Mouse (Mus musculus): Measurements from ENCODE around the gene Cnn2. TPM values are rescaled to one million over a fixed set of nuclear protein-coding genes. Genes with fewer than 3 reads are reported as not detected.

Gene Cnn2
- polyA plus RNA-seq, 1 experiment from 2014 or later, result 115 TPM

DNA sequence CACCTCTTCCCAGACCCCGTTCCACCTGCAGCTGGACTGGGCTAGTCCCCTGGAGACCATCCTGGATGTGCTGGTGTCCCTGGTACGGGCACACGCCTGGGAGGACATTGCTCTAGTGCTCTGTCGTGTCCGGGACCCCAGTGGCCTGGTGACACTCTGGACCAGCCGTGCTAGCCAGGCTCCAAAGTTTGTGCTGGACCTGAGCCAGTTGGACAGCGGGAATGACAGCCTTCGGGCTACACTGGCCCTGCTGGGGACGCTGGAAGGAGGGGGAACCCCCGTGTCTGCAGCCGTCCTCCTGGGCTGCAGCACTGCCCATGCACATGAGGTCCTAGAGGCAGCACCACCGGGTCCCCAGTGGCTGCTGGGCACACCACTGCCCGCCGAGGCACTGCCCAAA, 15.6 kb upstream of the Cnn2 start:
- no peak overlapping the region for H3K9ac ChIP-seq
- H3K27ac ChIP-seq, result no peak overlapping the region
- H3K4me1 ChIP-seq, result peaks cover 8% of the 10 kb centered on the region
- peaks cover 47% of the 10 kb centered on the region for H3K27me3 ChIP-seq
- no peaks in the 10 kb centered on the region for H3K9me3 ChIP-seq
- no peak overlapping the region for H3K4me3 ChIP-seq (replicated peaks)
- peaks cover 43% of the 10 kb centered on the region for H3K36me3 ChIP-seq (replicated peaks)
- ATAC-seq (ENCODE audit: low FRiP score), result no peak
- H3K4me2 ChIP-seq, result no peak overlapping the region
- WGBS, result 65% methylated on average over 14 of the region's 14 CpGs

DNA sequence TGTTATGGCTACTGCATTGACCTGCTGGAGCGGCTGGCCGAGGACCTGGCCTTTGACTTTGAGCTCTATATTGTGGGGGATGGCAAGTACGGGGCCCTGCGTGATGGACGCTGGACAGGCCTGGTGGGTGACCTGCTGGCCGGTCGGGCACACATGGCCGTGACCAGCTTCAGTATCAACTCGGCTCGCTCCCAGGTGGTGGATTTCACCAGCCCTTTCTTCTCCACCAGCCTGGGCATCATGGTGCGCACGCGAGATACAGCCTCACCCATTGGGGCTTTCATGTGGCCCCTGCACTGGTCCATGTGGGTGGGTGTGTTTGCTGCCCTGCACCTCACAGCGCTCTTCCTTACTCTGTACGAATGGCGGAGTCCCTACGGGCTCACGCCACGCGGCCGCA, 14.3 kb upstream of the Cnn2 start:
- no peak overlapping the region for H3K27ac ChIP-seq
- 91% methylated on average over 21 of the region's 21 CpGs for WGBS
- ATAC-seq (ENCODE audit: low FRiP score), result no peak
- no peak overlapping the region for H3K4me2 ChIP-seq
- H3K9me3 ChIP-seq, result no peaks in the 10 kb centered on the region
- H3K27me3 ChIP-seq, result peaks cover 47% of the 10 kb centered on the region
- H3K9ac ChIP-seq, result no peak overlapping the region
- H3K4me3 ChIP-seq (replicated peaks), result no peak overlapping the region; the same call in 1 of the 2 replicates
- H3K4me1 ChIP-seq, result peaks cover 8% of the 10 kb centered on the region
- H3K36me3 ChIP-seq (replicated peaks), result peaks cover 48% of the 10 kb centered on the region

DNA sequence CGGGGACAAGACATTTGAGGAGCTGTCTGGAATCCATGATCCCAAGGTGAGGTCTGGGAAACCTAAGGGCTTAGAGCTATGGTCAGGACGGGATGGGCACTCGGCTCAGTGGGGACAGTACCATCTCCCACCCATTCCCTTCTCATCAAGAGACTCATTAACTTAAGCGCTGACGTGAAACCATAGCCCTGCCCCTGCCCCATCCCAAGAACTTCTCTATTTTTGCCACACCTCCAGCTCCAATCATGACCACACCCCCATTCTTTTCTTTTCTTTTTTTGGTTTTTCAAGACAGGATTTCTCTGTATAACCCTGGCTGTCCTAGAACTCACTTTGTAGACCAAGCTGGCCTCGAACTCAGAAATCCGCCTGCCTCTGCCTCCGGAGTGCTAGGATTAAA, 13.7 kb upstream of the Cnn2 start:
- H3K4me3 ChIP-seq (replicated peaks), result no peak overlapping the region
- no peak for ATAC-seq (ENCODE audit: low FRiP score)
- H3K27me3 ChIP-seq, result peaks cover 41% of the 10 kb centered on the region
- peaks cover 8% of the 10 kb centered on the region for H3K4me1 ChIP-seq
- 89% methylated on average over 8 of the region's 8 CpGs for WGBS
- no peaks in the 10 kb centered on the region for H3K9me3 ChIP-seq
- H3K36me3 ChIP-seq (replicated peaks), result peaks cover 54% of the 10 kb centered on the region
- H3K4me2 ChIP-seq, result no peak overlapping the region
- no peak overlapping the region for H3K27ac ChIP-seq
- H3K9ac ChIP-seq, result no peak overlapping the region

DNA sequence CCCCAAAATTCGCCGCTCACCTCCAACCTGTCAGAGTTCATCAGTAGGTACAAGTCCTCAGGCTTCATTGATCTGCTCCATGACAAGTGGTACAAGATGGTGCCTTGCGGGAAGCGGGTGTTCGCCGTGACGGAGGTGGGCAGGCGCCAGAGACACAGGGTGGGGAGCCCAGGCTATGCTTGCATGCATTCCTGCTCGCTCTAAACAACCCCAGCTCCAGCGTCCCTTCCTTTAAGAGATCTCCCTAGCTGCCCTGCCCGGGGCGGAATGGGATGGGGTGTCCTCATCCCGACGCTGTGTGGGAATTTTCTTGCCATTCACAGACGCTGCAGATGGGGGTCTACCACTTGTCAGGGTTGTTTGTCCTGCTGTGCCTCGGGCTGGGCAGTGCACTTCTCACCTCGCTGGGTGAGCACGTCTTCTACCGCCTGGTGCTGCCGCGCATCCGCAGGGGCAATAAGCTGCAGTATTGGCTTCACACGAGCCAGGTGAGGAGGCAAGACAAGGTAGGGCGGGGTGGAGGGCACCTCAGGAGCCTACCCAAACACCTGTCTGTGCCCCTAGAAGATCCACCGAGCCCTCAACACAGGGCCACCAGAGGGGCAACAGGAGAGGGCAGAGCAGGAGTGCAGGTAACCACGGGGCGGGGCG, 12.2 kb upstream of the Cnn2 start:
- Histone ChIP-seq H3K9me3 (no peaks in the 10 kb centered on the region), H3K9ac (no peak overlapping the region), H3K36me3 (replicated peaks) (peaks cover 60% of the 10 kb centered on the region), H3K27me3 (peaks cover 26% of the 10 kb centered on the region), H3K27ac (no peak overlapping the region), H3K4me1 (peaks cover 11% of the 10 kb centered on the region), H3K4me3 (replicated peaks) (no peak overlapping the region), H3K4me2 (no peak overlapping the region)
- 88% methylated on average over 28 of the region's 28 CpGs for WGBS
- ATAC-seq (ENCODE audit: low FRiP score), result no peak

DNA sequence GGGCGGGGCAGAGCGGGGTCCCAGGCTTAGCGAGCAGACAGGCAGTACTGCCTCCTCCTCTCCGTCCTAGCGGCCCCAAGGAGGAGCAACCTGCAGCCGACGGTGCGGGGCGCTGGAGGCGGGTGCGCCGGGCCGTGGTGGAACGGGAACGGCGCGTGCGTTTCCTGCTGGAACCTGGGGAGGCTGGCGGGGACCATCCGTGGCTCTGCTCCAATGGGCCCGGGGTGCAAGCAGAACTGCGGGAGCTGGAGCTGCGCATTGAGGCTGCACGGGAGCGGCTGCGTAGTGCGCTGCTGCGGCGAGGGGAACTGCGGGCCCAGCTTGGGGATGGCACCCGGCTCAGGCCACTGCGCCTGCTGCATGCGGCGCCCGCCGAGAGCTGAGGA, 11.7 kb upstream of the Cnn2 start:
- no peak overlapping the region for H3K27ac ChIP-seq
- peaks cover 60% of the 10 kb centered on the region for H3K36me3 ChIP-seq (replicated peaks)
- no peak overlapping the region for H3K4me2 ChIP-seq
- no peaks in the 10 kb centered on the region for H3K9me3 ChIP-seq
- H3K4me3 ChIP-seq (replicated peaks), result no peak overlapping the region
- WGBS, result 67% methylated on average over 35 of the region's 36 CpGs
- peaks cover 20% of the 10 kb centered on the region for H3K27me3 ChIP-seq
- ATAC-seq (ENCODE audit: low FRiP score), result no peak
- no peak overlapping the region for H3K9ac ChIP-seq
- H3K4me1 ChIP-seq, result peaks cover 14% of the 10 kb centered on the region

DNA sequence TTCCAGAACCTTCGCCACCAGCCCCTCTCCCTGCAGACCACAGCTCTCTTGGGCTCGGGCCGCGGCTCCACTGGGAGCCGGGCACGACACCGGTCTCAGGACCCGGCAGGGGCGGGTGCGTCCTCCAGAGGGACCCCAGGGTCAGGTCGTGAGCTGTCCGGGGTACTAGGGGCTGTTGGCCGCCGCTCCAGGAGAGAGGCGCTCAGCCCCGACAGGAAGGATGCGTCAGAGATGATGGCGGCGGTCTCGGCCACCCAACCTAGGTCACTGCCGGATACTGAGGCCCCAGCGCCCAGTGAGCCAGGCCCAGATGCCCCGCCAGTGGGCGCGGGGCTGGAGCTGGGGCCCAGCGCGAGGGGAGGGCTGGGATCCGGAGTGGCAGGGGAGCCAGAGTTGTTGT, 11.1 kb upstream of the Cnn2 start:
- H3K4me2 ChIP-seq, result no peak overlapping the region
- H3K9me3 ChIP-seq, result no peaks in the 10 kb centered on the region
- H3K27me3 ChIP-seq, result peaks cover 14% of the 10 kb centered on the region
- H3K4me3 ChIP-seq (replicated peaks), result 0 out of 2 replicates have a peak overlapping the region, but pooled peaks have one; percentile 1
- ATAC-seq (ENCODE audit: low FRiP score), result no peak
- H3K27ac ChIP-seq, result no peak overlapping the region
- H3K36me3 ChIP-seq (replicated peaks), result peaks cover 60% of the 10 kb centered on the region
- H3K9ac ChIP-seq, result peak overlapping the region; percentile 12; the same call in 1 of the 2 replicates
- 81% methylated on average over 28 of the region's 28 CpGs for WGBS
- H3K4me1 ChIP-seq, result peaks cover 17% of the 10 kb centered on the region

DNA sequence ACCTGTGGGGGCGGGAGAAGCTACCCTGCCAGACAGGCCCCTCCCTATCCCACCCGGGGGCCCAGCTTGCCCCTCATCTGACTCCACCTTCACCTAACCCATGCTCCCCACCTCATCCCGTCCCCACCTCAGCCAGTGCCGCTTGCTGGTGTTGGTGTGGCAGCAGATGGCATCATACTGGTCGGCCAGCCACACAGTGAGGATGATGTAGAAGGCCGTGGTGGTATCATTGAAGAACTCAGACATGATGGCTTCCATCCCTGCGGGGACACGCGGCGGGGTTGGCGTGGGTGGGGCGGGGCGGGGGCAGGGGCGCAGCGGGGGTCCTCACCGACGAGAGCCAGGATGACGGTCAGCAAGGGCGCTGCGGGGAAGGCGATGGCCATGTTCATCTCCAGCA, 10.3 kb upstream of the Cnn2 start:
- H3K9me3 ChIP-seq, result no peaks in the 10 kb centered on the region
- H3K9ac ChIP-seq, result no peak overlapping the region
- H3K36me3 ChIP-seq (replicated peaks), result peaks cover 60% of the 10 kb centered on the region
- no peak overlapping the region for H3K4me2 ChIP-seq
- H3K27me3 ChIP-seq, result peaks cover 7% of the 10 kb centered on the region; the same call in 1 of the 2 replicates
- ATAC-seq (ENCODE audit: low FRiP score), result no peak
- H3K27ac ChIP-seq, result no peak overlapping the region
- no peak overlapping the region for H3K4me3 ChIP-seq (replicated peaks)
- 94% methylated on average over 21 of the region's 21 CpGs for WGBS
- H3K4me1 ChIP-seq, result peaks cover 24% of the 10 kb centered on the region

DNA sequence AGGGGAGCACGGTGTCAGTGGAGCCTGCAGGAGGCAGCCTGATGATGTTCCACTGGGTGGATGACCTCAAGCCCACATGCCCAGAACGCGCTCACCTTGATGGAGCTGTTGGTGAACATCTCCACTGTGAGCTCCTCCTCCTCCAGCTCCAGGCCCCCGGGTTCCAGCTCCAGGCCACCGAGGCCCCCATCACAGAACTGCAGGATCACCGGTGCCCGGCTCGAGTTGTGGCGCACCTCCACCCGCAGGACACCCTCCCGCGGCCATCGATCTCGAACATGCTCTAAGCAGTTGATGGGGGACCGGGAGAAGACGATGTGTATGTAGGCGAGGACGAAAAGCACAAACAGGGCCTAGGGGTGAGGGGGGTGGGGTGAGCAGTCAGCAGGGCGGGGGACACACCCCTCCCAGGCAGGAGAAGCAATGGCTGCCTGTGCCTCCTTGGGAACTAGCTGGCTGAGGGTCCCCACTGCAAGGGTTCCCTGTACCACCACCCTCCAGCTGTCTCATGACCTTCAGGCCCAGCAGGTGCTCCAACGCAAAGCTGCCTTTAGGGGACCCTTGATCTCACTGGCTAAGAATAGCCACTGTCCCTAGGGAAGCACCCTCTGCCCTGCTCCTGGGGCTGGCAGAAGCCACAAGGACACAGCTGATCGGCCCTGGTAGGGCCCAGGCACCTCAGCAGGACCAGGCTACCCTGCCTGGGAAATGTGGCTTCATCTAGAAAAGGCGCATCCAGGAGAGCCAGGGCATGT, 8.8 kb upstream of the Cnn2 start:
- Histone ChIP-seq H3K9ac (no peak overlapping the region), H3K9me3 (no peaks in the 10 kb centered on the region), H3K36me3 (replicated peaks) (peaks cover 54% of the 10 kb centered on the region), H3K4me3 (replicated peaks) (no peak overlapping the region), H3K27me3 (no peaks in the 10 kb centered on the region), H3K27ac (no peak overlapping the region), H3K4me2 (no peak overlapping the region), H3K4me1 (peaks cover 31% of the 10 kb centered on the region)
- WGBS, result 94% methylated on average over 22 of the region's 22 CpGs
- ATAC-seq (ENCODE audit: low FRiP score), result no peak

DNA sequence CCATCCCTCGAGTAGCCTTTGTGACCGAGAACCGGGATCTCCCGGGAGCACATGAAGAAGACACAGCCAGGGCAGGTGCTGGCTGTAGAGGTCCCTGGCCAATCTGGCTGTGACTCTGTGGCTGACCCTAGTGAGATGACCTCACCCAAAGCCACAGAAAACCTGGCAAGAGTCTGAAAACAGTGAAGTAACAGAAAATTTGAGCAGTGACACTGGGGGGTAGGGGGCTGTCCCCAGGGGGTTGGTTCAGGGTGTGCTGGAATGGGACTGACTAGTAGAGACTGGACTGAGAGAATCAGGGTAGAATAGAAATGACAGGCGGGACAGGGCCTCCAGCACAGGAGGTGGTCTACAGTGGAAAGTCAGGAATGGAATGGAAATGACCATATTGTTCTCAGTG, 5.2 kb upstream of the Cnn2 start:
- 79% methylated on average over 5 of the region's 5 CpGs for WGBS
- Histone ChIP-seq H3K9ac (peak overlapping the region; percentile 80), H3K4me1 (peaks cover 55% of the 10 kb centered on the region), H3K36me3 (replicated peaks) (peaks cover 21% of the 10 kb centered on the region), H3K9me3 (no peaks in the 10 kb centered on the region), H3K27me3 (peaks cover 18% of the 10 kb centered on the region), H3K4me2 (peak overlapping the region; percentile 91), H3K27ac (peak overlapping the region; percentile 94; the same call in 1 of the 2 replicates), H3K4me3 (replicated peaks) (peak overlapping the region; percentile 76)
- ATAC-seq (ENCODE audit: low FRiP score), result no peak

DNA sequence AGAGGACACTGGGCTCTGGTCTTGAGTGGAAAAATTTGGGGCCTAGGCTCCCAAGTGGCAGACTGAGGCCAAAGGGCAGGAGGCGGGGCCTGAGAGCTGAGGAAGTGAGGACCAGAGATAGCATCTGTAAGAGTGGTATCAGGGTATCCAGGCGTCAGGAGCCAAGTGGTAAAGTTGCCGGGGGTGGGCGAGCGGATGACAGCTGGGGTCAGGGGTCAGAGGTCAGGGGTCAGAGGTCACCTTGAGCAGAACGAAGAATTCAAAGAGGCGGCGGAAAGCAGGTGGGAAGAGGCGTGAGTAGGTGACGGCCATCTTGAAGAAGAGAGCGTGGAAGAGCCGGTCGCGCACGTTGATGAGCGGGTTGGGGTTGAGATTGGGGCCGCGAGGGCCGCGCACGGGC, 4.7 kb upstream of the Cnn2 start:
- WGBS, result under 1% methylated on average over 15 of the region's 21 CpGs
- Histone ChIP-seq H3K9ac (peak overlapping the region; percentile 80), H3K36me3 (replicated peaks) (peaks cover 16% of the 10 kb centered on the region), H3K4me3 (replicated peaks) (peak overlapping the region; percentile 76), H3K9me3 (no peaks in the 10 kb centered on the region), H3K4me1 (peaks cover 59% of the 10 kb centered on the region), H3K27me3 (peaks cover 22% of the 10 kb centered on the region), H3K4me2 (peak overlapping the region; percentile 91), H3K27ac (peak overlapping the region; percentile 94)
- 0 out of 2 replicates have a peak, but pooled peaks have one; percentile 2 for ATAC-seq (ENCODE audit: low FRiP score)

DNA sequence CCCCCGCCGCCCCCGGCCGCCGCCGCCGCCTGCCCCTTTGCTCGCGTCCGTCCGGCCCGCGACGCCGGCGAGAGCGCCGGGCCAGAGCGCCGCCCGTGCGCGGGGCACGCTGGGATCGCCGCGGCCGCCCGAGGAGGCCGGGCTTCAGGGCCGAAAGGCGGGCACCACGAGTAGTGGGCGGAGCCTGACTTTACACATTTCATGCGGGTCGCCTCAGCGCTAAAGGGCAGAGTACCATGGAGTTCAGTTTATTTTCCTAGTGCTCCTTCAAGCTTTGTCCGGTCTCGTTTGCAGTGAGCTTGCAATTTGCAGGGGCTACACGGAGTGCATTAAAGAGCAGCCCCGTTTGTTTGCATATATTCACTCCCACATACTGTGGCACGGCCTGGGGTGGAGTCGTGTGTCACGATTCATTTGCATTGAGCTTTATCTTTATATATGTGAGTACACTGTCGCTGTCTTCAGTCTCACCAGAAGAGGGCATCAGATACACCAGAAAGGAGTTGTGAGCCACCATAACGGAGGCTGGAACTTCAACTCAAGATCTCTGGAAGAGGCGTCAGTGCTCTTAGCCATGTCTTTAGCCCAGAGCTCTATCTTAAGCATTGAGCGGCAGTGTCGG, 4.1 kb upstream of the Cnn2 start, which contains the start of gene Tmem259:
Gene Tmem259, minus strand, starts transcription at position 136 of the 622 bp plus-strand sequence.
- H3K4me1 ChIP-seq, result peaks cover 62% of the 10 kb centered on the region
- peak within 1 kb of the TSS; percentile 91 for H3K4me2 ChIP-seq
- WGBS, result under 1% methylated on average over 41 of the region's 49 CpGs
- no peaks in the 10 kb centered on the region for H3K9me3 ChIP-seq
- ATAC-seq (ENCODE audit: low FRiP score), result peak; percentile 79
- peak within 1 kb of the TSS; percentile 76 for H3K4me3 ChIP-seq (replicated peaks)
- peaks cover 29% of the 10 kb centered on the region for H3K27me3 ChIP-seq
- peak within 1 kb of the TSS; percentile 94 for H3K27ac ChIP-seq
- H3K9ac ChIP-seq, result peak within 1 kb of the TSS; percentile 80
- H3K36me3 ChIP-seq (replicated peaks), result peaks cover 10% of the 10 kb centered on the region

DNA sequence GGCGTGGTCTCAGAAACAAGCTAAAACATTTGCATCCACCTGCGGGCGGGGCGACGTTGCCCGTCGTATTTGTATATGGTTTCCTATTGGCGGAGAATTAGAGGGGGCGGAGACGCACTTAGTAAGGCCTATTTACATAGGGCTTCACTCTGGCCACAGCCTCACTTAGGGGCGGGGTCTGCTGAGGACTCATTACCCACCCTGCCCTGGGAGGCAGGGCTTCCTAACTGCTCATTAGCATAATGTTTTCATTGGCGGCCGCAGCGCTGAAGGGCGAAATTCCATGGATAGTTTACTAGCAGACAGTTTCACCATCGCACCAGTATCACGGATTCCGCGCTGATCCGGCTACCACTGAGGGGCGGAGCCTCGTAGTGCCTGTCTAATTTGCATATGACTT, 3.5 kb upstream of the Cnn2 start:
- H3K36me3 ChIP-seq (replicated peaks), result 0 out of 2 replicates have a peak, but pooled peaks cover 4% of the 10 kb centered on the region
- peak overlapping the region; percentile 80 for H3K9ac ChIP-seq
- H3K4me2 ChIP-seq, result peak overlapping the region; percentile 91
- H3K4me3 ChIP-seq (replicated peaks), result peak overlapping the region; percentile 76
- H3K27me3 ChIP-seq, result peaks cover 34% of the 10 kb centered on the region
- peaks cover 63% of the 10 kb centered on the region for H3K4me1 ChIP-seq
- H3K27ac ChIP-seq, result peak overlapping the region; percentile 94
- peak; percentile 94 for ATAC-seq (ENCODE audit: low FRiP score)
- WGBS, result under 1% methylated on average over 22 of the region's 22 CpGs
- H3K9me3 ChIP-seq, result no peaks in the 10 kb centered on the region
